Mouse (Mus musculus) olfactory bulb, adult 2 months (tissue): ENCODE results near the gene Gm3336. TPM values are rescaled to one million over a fixed set of nuclear protein-coding genes. Genes with fewer than 3 reads are reported as not detected.

ENCODE experiments used
- H3K27ac ChIP-seq: fragments of 200-500 bp; 2 replicates; pipeline ENCODE4 v1.5.1; 2012; ENCODE audit warnings: low read depth, low read length; ENCODE audit not compliant: insufficient read depth
- H3K4me1 ChIP-seq: fragments of 200-500 bp; 2 replicates; pipeline ENCODE4 v1.6.1; 2012; ENCODE audit warnings: low read length; ENCODE audit not compliant: control insufficient read depth, insufficient read depth
- H3K4me3 ChIP-seq: fragments of 200-500 bp; 2 replicates; pipeline ENCODE4 v1.5.1; 2012; ENCODE audit warnings: mild to moderate bottlenecking, low read depth, low read length, moderate library complexity; ENCODE audit not compliant: insufficient read depth
- CTCF ChIP-seq: fragments of 200-500 bp; IDR thresholded peaks from 2 replicates; pipeline ENCODE4 v1.5.1; 2012; ENCODE audit warnings: low read depth, mild to moderate bottlenecking, low read length, moderate library complexity; ENCODE audit not compliant: insufficient read depth
- POLR2A ChIP-seq: fragments of 200-500 bp; IDR thresholded peaks from 2 replicates; pipeline ENCODE4 v1.6.1; 2012; ENCODE audit warnings: mild to moderate bottlenecking, low read depth, low read length, moderate library complexity; ENCODE audit not compliant: insufficient read depth
- WGBS: fragments of 180-500 bp; shearing (Covaris S2); methylation state at CpG from one replicate; pipeline ENCODE4 v1.1.7; 2018; 5-methylcytosine and 5-hydroxymethylcytosine counted together
- polyA plus RNA-seq: library from polyadenylated mRNA; stranded (reverse); fragments of >200 nt; gene quantifications from 2 replicates; pipeline ENCODE4 v1.2.4, GENCODE M21; 2012; ENCODE audit warnings: low replicate concordance; ENCODE audit not compliant: missing spikeins, insufficient read depth, insufficient read length

The Gm3336 gene
- not detected in 2 replicates for polyA plus RNA-seq

DNA sequence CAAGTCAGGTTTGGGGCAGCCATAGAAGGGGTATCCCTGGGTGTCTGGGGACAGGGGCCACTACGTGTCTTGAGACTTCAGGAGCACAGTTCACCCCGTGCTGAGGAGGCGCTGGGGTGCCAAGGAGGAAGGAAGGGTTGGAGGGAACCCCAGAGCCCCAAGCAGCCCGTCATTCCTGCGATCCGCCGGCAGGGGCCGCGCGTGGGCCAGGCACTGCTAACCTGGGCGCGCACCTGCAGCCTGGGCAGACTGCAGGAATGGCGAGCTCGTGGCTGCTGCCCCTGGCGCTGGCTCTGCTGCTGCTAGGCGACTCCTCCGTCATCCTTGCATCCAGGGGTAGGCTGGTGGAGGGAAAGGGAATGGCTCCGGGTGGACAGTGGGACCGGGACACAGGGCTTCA lies at the start of gene Gm3336:
Gm3336 (plus strand) TSS at position 247 of the 400 bp plus-strand sequence.
- Histone ChIP-seq H3K4me1 (peaks cover 6% of the 10 kb centered on the region), H3K4me3 (no peak within 1 kb of the TSS), H3K27ac (no peak within 1 kb of the TSS)
- WGBS, result 3% methylated on average over 19 of the region's 19 CpGs
- TF ChIP-seq POLR2A (no peak), CTCF (peak; percentile 75)

DNA sequence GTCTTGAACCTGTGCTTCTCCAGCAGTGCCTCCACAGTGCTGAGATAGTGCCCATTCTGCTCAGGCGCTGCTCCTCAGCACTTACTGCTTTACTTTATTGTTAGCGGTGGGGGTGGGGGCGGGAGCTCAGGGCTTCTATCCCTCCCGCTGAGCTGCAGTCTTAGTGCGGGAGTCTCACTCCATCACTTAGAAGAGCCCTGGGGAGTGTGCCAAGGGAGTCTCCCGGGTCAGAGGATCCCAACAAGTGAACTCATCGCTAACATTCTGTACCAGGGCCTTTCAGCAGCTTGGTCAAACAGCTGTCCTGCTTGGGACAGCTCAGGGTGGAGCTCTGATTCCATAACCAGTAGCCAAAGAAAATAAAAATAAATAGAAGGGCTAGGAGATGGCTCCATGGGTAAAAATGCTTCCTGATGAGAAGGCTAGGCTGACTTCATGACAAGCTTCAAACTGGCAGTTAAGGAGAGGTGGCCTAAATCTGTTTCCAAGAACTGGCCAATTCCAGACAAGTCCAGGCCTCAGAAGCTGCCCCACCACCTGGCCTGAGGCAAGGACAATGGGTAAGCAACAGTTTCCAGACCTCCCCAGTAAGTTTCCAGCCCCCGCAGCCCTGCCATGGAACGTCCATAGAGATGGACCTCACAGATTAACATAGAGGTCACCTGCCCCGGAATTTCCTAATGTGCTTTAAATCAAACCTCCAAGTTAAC lies 46.6 kb upstream of the Gm3336 start:
- H3K4me3 ChIP-seq, result no peak overlapping the region
- WGBS, result 58% methylated on average over 10 of the region's 10 CpGs
- H3K4me1 ChIP-seq, result peaks cover 17% of the 10 kb centered on the region
- TF ChIP-seq CTCF (no peak), POLR2A (no peak)
- no peak overlapping the region for H3K27ac ChIP-seq

DNA sequence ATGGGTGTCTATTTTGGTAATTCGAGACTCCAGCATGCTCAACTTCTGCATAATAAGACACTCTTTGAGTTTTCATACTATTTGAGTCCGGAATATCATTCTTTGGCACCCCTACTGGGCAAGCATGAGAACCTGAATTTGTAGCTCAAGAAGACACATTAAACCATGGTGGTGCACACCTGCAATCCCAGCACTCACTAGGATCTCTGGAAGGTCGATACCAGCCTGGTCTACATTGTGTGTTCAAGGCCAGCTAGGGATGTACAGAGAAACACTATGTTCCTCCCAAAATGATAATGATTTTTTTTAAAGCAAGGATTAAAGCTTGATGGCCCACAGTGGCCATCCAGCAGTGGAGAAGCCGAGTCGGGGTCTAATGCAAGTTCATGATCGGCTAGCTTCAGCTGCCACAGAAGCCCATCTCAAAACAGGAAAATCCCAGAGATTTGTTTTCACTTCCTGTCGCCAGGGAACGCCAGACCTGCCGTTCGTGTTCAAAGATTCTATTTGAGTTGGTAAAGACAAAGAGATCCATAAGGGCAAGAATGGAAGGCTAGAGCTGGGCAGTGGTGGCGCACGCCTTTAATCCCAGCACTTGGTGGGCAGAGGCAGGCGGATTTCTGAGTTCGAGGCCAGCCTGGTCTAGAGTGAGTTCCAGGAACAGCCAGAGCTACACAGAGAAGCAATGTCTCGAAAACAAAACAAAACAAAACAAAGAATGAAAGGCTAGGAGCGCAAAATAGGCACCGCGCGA lies 45.8 kb upstream of the Gm3336 start:
- H3K4me1 ChIP-seq, result peaks cover 17% of the 10 kb centered on the region
- H3K4me3 ChIP-seq, result peak overlapping the region; percentile 26
- no peak for TF ChIP-seq CTCF
- TF ChIP-seq POLR2A, result no peak
- 33% methylated on average over 19 of the region's 19 CpGs for WGBS
- peak overlapping the region; percentile 53; the same call in 1 of the 2 replicates for H3K27ac ChIP-seq

DNA sequence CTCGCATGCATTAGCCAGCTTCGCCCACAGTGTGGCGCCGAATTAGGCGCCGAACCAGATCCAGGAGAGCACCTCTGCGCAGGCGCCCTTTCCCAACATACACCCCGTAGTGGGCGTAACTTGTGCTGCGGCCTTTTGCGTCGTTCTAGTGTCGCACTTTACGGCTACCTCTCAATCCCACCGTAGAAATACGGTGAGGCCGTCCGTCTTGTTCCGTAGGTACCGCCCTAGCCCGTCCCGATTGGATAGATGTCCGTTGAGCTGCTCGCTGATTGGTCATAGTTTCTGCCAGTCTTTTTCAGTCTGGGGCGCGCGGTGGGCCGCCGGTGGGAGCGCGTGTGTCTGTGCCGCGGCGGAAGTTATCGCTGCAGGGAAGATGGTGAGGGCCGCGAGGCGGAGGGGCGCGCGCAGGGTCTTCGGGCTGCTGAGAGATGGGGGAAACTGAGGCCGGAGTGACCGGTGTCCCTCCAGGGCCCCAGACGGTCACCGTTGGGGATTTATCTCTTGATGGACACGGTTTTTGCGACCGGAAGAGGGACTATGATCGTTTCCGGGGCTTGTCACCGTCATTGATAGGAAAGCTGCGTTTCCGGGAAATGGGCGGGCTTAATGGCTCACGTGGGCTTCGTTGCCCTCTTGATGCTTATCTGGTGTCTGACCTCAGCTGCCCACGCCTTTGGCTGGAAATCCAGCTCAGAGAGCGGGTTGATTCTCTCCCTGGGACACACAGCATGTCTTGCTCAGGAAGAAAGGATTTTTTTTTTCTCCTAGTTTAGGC lies 45.1 kb upstream of the Gm3336 start, which contains the start of gene Lsm4:
Lsm4 (plus strand) TSS at position 170 of the 778 bp plus-strand sequence.
- WGBS, result under 1% methylated on average over 60 of the region's 60 CpGs
- Histone ChIP-seq H3K27ac (peak within 1 kb of the TSS; percentile 81), H3K4me3 (peak within 1 kb of the TSS; percentile 58), H3K4me1 (peaks cover 17% of the 10 kb centered on the region)
- peak; percentile 82 for TF ChIP-seq CTCF
- TF ChIP-seq POLR2A, result 0 out of 2 replicates have a peak, but pooled peaks have one; percentile 19

DNA sequence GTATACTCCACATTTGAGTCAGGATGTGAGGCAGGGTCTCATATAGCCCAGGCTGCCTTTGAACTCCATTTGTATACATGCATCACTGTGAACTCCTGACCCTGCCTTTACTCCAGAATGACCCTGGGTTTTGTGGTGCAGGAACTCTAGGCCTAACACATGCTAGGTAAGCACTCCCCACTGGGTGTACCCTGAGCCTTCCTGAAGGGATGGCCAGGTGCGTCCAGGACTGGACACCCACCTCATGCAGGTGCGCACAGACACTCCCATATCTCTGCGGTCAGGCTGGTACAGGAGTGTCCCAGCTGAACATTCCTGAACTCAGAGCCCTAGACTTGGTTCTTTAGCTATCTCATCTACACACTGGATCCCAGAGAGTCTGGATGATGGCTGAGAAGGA lies 44.2 kb upstream of the Gm3336 start:
- TF ChIP-seq POLR2A (no peak), CTCF (no peak)
- Histone ChIP-seq H3K4me3 (no peak overlapping the region), H3K4me1 (peaks cover 17% of the 10 kb centered on the region), H3K27ac (peak overlapping the region; percentile 81)
- 90% methylated on average over 3 of the region's 3 CpGs for WGBS

DNA sequence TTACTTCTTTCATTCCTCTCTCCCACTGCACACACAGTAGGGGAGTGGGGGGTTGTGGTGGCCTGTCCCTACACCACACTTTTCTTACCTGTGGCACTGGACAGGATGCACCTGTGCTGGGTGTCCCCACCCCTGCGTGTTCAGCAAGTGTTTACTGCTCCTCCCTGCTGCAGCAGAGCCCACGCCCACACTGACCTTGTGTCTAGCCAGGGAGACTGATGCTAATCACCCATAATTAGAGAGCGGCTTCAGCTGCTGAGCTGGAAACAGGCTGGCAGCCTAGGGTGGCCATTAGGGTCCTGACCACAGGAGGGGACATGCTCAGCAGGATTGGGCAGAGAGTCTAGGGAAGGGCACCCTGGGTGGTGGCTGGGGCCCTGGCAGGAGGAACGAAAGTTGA lies 43.6 kb upstream of the Gm3336 start:
- Histone ChIP-seq H3K4me1 (peaks cover 17% of the 10 kb centered on the region), H3K4me3 (no peak overlapping the region), H3K27ac (no peak overlapping the region)
- TF ChIP-seq POLR2A (no peak), CTCF (no peak)
- WGBS, result 58% methylated on average over 4 of the region's 4 CpGs

DNA sequence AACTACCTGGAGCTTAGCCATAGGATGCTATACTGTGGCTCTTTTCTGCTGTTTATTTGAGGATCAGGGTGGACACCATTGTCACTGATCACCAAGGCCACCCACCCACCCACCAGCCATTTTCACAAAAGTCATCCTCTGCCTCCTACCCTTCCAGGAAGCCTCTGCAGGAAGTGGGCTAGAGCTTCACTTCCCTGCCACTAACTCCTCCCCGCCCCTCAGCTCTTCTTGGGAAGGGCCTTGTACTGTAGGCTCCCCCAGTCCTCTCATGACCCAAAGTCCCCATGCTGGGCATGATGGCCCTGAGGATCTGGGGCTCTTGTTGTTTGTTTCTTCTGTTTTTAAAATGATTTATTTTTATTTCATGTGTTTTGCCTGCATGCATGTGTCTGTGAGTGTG lies 43.0 kb upstream of the Gm3336 start:
- no peak for TF ChIP-seq POLR2A
- TF ChIP-seq CTCF, result no peak
- Histone ChIP-seq H3K4me1 (peaks cover 17% of the 10 kb centered on the region), H3K4me3 (no peak overlapping the region), H3K27ac (no peak overlapping the region)
- WGBS, result 92% methylated on average over 1 of the region's 1 CpGs

DNA sequence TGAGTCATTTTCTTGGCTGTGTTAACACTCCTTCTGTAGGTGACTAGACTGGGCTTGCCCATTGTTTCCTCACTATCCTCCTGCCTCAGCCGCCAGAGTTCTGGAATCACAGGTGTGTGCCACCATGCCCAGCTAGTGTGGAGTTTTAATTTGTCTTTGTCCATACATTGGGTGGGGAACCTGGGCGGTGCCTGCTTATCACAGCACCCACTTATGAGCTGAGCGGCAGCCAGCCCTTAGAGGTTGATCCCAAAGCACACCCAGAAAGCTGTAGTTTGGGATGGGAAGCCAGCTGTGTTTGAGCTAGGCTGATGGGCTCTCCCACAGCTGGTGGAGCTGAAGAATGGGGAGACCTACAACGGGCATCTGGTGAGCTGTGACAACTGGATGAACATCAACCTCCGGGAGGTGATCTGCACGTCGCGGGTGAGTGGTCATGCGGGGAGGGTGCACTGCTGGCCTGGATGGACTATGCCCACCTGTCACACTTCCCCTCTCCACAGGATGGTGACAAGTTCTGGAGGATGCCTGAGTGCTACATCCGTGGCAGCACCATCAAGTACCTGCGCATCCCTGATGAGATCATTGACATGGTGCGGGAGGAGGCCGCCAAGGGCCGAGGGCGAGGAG lies 40.8 kb upstream of the Gm3336 start:
- H3K4me3 ChIP-seq, result no peak overlapping the region
- no peak for TF ChIP-seq CTCF
- TF ChIP-seq POLR2A, result no peak
- 92% methylated on average over 15 of the region's 15 CpGs for WGBS
- peaks cover 22% of the 10 kb centered on the region for H3K4me1 ChIP-seq
- H3K27ac ChIP-seq, result no peak overlapping the region
